In the genomic region with DNA sequence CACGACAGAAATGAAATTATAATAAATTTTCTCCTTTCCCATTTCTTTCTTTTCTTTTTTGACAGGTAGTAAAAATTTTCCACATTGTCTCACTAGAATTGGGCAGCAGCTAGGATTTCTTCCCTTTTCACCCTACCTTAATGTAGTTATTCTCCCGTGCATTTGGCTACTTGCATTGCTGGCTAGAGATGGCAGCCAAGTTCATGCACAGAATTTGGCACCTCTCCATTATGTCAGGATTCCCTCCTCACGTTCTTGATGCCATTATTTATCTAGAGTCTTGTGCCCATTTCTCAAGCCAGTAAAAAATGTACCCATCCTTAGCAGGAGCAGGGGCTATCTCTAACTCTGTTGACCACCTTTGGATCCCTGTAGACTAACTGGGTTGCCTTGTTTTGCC, we compare ENCODE assay signal across 14 mouse cellular contexts.
"Had no signal": no experiment of that assay in that cellular context is flagged by ENCODE, and none has a peak within 500 bp of the region (broad histone marks: within the 10 kb centered on the region; RNA-seq: fewer than 3 reads in every experiment).

No protein-coding gene starts in this region.

- DNase-seq: gastrocnemius, postnatal 14 days; gastrocnemius, postnatal 36 days; heart, adult 11 months; heart, adult 2 months; heart, postnatal 14 days; heart, postnatal 36 days; kidney, adult 11 months; kidney, adult 2 months; kidney, adult 9 months; kidney, postnatal 25 days; kidney, postnatal 4 days; liver; liver, embryonic 13.5 days; liver, postnatal 0 days had no signal
